ENCODE assay signal across 35 mouse cellular contexts in the genomic region with DNA sequence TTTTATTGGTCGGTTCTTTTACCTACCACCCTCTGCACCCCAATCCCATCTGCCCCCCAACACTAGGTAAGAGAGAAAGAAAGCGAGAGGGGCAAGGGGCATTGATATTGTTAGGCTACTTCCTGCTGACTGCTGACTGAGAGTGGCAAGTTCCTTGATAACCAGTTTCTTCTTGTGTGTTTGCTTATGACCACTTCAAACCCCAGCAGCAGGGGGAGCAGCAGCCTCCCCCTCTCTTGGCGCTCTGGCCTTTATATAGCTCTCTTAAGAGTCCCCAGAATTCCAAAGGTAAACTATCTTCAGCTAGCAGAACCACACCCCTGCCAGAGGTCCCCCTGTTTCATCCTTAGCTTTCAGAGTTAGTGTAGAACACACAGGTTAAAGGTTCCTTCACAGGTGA. TPM values are rescaled to one million over a fixed set of nuclear protein-coding genes. Genes with fewer than 3 reads are reported as not detected.
A peak's percentile ranks its signal among the peaks of the same experiment; 100 is the strongest.
DNase-seq lines count a peak whose midpoint lies in the region; ATAC-seq and TF ChIP-seq lines count a peak whose summit lies in the region.
"Had no signal": no experiment of that assay in that cellular context is flagged by ENCODE, and none has a peak within 500 bp of the region (broad histone marks: within the 10 kb centered on the region; RNA-seq: fewer than 3 reads in every experiment).

No protein-coding gene starts in this region.

- ATAC-seq in kidney, postnatal 0 days (replicated peaks; ENCODE audit: low FRiP score, low read depth), result no peak
- no peak for ATAC-seq in lung, embryonic 16.5 days (ENCODE audit: low read depth)
- no peak for ATAC-seq in stomach, postnatal 0 days (ENCODE audit: low FRiP score, low TSS enrichment)
- ATAC-seq in midbrain, embryonic 13.5 days, result no peak
- ATAC-seq: forebrain, postnatal 0 days; hindbrain, postnatal 0 days; midbrain, embryonic 16.5 days had no signal

- H3K27ac ChIP-seq in kidney, postnatal 0 days, result no peak overlapping the region
- H3K27ac ChIP-seq in lung, embryonic 16.5 days (ENCODE audit: low read length), result 0 out of 2 replicates have a peak overlapping the region, but pooled peaks have one; percentile 4
- H3K27ac ChIP-seq in stomach, postnatal 0 days (replicated peaks), result no peak overlapping the region
- no peak overlapping the region for H3K27ac ChIP-seq in midbrain, embryonic 13.5 days
- H3K27ac ChIP-seq in gastrocnemius, adult 2 months, result no peak overlapping the region
- H3K27ac ChIP-seq: embryonic facial prominence, embryonic 12.5 days; hindbrain, postnatal 0 days; limb, embryonic 12.5 days; liver, embryonic 15.5 days; neural tube, embryonic 13.5 days; stomach, embryonic 15.5 days had no signal

- no peak for DNase-seq in kidney, postnatal 0 days (ENCODE audit: low spot score)
- no peak for DNase-seq in kidney, adult 8-10 months
- no peak for DNase-seq in lung, postnatal 36 days
- DNase-seq in NIH3T3 (ENCODE audit: low read depth), result peak; percentile 66
- DNase-seq in stomach, postnatal 0 days (ENCODE audit: low spot score), result peak; percentile 47
- no peak for DNase-seq in gastrocnemius, adult 2 months
- DNase-seq: adrenal gland, postnatal 36 days; cerebellum, adult 11 months; cerebellum, adult 9-11 months; forebrain, postnatal 0 days; heart, postnatal 10 days; kidney, adult 18-20 months; kidney, postnatal 10 days; lung, postnatal 14 days; right cerebral cortex, adult 18-20 months; right cerebral cortex, postnatal 4 days; thymus, adult 18-20 months; thymus, postnatal 36 days had no signal

- no peak for TF ChIP-seq EP300 in stomach, postnatal 0 days (optimal IDR thresholded peaks at IDR 0.05)

- no peaks in the 10 kb centered on the region for H3K27me3 ChIP-seq in kidney, postnatal 0 days (ENCODE audit: insufficient read depth, low read length)
- H3K27me3 ChIP-seq in lung, embryonic 16.5 days (ENCODE audit: control insufficient read depth, insufficient read depth, low read depth, low read length), result no peaks in the 10 kb centered on the region; the same call in 1 of the 2 replicates
- H3K27me3 ChIP-seq in stomach, postnatal 0 days (ENCODE audit: control insufficient read depth, insufficient read depth, low read length), result no peaks in the 10 kb centered on the region
- peaks cover 21% of the 10 kb centered on the region for H3K27me3 ChIP-seq in midbrain, embryonic 13.5 days
- H3K27me3 ChIP-seq: liver, embryonic 15.5 days; stomach, embryonic 15.5 days had no signal

- no peak overlapping the region for H3K9ac ChIP-seq in kidney, postnatal 0 days (ENCODE audit: low read depth, low read length)
- no peak overlapping the region for H3K9ac ChIP-seq in lung, embryonic 16.5 days (ENCODE audit: low read length)
- no peak overlapping the region for H3K9ac ChIP-seq in stomach, postnatal 0 days (ENCODE audit: low read length)
- H3K9ac ChIP-seq in midbrain, embryonic 13.5 days (replicated peaks), result no peak overlapping the region
- H3K9ac ChIP-seq: embryonic facial prominence, embryonic 12.5 days; forebrain, postnatal 0 days; liver, embryonic 15.5 days; neural tube, embryonic 13.5 days; stomach, embryonic 15.5 days had no signal

- intact Hi-C loops in gastrocnemius, adult 2 months (cut with DNase I), result no loop called here

- H3K36me3 ChIP-seq in kidney, postnatal 0 days (ENCODE audit: insufficient read depth, low read length), result no peaks in the 10 kb centered on the region
- no peaks in the 10 kb centered on the region for H3K36me3 ChIP-seq in lung, embryonic 16.5 days (ENCODE audit: control insufficient read depth, insufficient read depth, low read length)
- H3K36me3 ChIP-seq in stomach, postnatal 0 days (ENCODE audit: control insufficient read depth, insufficient read depth, low read length), result no peaks in the 10 kb centered on the region
- H3K36me3 ChIP-seq in midbrain, embryonic 13.5 days, result no peaks in the 10 kb centered on the region
- H3K36me3 ChIP-seq: embryonic facial prominence, embryonic 12.5 days; limb, embryonic 12.5 days; liver, embryonic 15.5 days; neural tube, embryonic 13.5 days; stomach, embryonic 15.5 days had no signal

- WGBS in kidney, postnatal 0 days, result 43% methylated on average over 3 of the region's 3 CpGs
- WGBS in lung, embryonic 16.5 days, result 35% methylated on average over 3 of the region's 3 CpGs
- 55% methylated on average over 3 of the region's 3 CpGs for WGBS in stomach, postnatal 0 days
- WGBS in midbrain, embryonic 13.5 days, result 56% methylated on average over 3 of the region's 3 CpGs

- H3K4me3 ChIP-seq in kidney, postnatal 0 days (replicated peaks; ENCODE audit: low read depth, low read length), result no peak overlapping the region
- H3K4me3 ChIP-seq in lung, embryonic 16.5 days (ENCODE audit: low read length), result no peak overlapping the region
- H3K4me3 ChIP-seq in stomach, postnatal 0 days (ENCODE audit: low read depth, low read length), result no peak overlapping the region
- H3K4me3 ChIP-seq in midbrain, embryonic 13.5 days (replicated peaks), result no peak overlapping the region
- H3K4me3 ChIP-seq in gastrocnemius, adult 2 months, result no peak overlapping the region
- H3K4me3 ChIP-seq: embryonic facial prominence, embryonic 12.5 days; limb, embryonic 12.5 days; liver, embryonic 15.5 days; myocyte; neural tube, embryonic 13.5 days; stomach, embryonic 15.5 days had no signal

- H3K4me1 ChIP-seq in kidney, postnatal 0 days (replicated peaks; ENCODE audit: insufficient read depth, low read length), result 0 out of 2 replicates have a peak, but pooled peaks cover 4% of the 10 kb centered on the region
- H3K4me1 ChIP-seq in lung, embryonic 16.5 days (replicated peaks; ENCODE audit: control insufficient read depth, insufficient read depth, low read length), result peaks cover 7% of the 10 kb centered on the region; the same call in 1 of the 2 replicates
- no peaks in the 10 kb centered on the region for H3K4me1 ChIP-seq in stomach, postnatal 0 days (replicated peaks; ENCODE audit: control insufficient read depth, insufficient read depth)
- H3K4me1 ChIP-seq in midbrain, embryonic 13.5 days (replicated peaks), result peaks cover 10% of the 10 kb centered on the region

- TF ChIP-seq CTCF in kidney, postnatal 0 days (IDR thresholded peaks at IDR 0.05; ENCODE audit: low read depth), result peak; percentile 29
- peak; percentile 51 for TF ChIP-seq CTCF in stomach, postnatal 0 days (IDR thresholded peaks at IDR 0.05; ENCODE audit: low read depth)
- no peak for TF ChIP-seq CTCF in gastrocnemius, adult 2 months (IDR thresholded peaks at IDR 0.05)

- no peaks in the 10 kb centered on the region for H3K9me3 ChIP-seq in kidney, postnatal 0 days (replicated peaks; ENCODE audit: low read length)
- H3K9me3 ChIP-seq in lung, embryonic 16.5 days (ENCODE audit: control insufficient read depth, low read length), result no peaks in the 10 kb centered on the region
- H3K9me3 ChIP-seq in stomach, postnatal 0 days (ENCODE audit: control insufficient read depth, low read length), result no peaks in the 10 kb centered on the region
- no peaks in the 10 kb centered on the region for H3K9me3 ChIP-seq in midbrain, embryonic 13.5 days
- H3K9me3 ChIP-seq: embryonic facial prominence, embryonic 12.5 days; limb, embryonic 12.5 days; liver, embryonic 15.5 days; neural tube, embryonic 13.5 days; stomach, embryonic 15.5 days had no signal

- H3K4me2 ChIP-seq in kidney, postnatal 0 days (ENCODE audit: low read length), result no peak overlapping the region
- H3K4me2 ChIP-seq in lung, embryonic 16.5 days (ENCODE audit: low read depth, low read length), result no peak overlapping the region
- no peak overlapping the region for H3K4me2 ChIP-seq in stomach, postnatal 0 days (replicated peaks; ENCODE audit: low read depth)
- H3K4me2 ChIP-seq in midbrain, embryonic 13.5 days (replicated peaks), result no peak overlapping the region
- H3K4me2 ChIP-seq: embryonic facial prominence, embryonic 12.5 days; heart, embryonic 11.5 days; limb, embryonic 12.5 days; liver, embryonic 15.5 days; neural tube, embryonic 13.5 days; stomach, embryonic 15.5 days had no signal

RNA-seq across cellular contexts. Expression of a gene that starts 4.6 kb away (rescaled TPM):
- 12.9 and 13.5 TPM in 2 replicates for polyA plus RNA-seq in kidney, postnatal 0 days (2015; fragmentation: Nextera tagmentation; extraction: Ambion mirVana)
- polyA plus RNA-seq in lung, embryonic 16.5 days (2015; fragmentation: Nextera tagmentation; extraction: Ambion mirVana), result 12.3 and 12.8 TPM in 2 replicates
- 21.2 and 21.4 TPM in 2 replicates for polyA plus RNA-seq in stomach, postnatal 0 days (2015; fragmentation: Nextera tagmentation; extraction: Ambion mirVana)
- polyA plus RNA-seq in midbrain, embryonic 13.5 days (2015; fragmentation: Nextera tagmentation; extraction: Ambion mirVana), result 1.9 and 2.3 TPM in 2 replicates
- 10 to 100 TPM; 87.0 to 93.7 TPM for total RNA-seq in gastrocnemius, adult 2 months (2021)

RNA-seq across cellular contexts. Expression of a gene that starts 26.1 kb away (rescaled TPM):
- polyA plus RNA-seq in kidney, postnatal 0 days (2015; fragmentation: Nextera tagmentation; extraction: Ambion mirVana), result 25.0 and 26.8 TPM in 2 replicates
- polyA plus RNA-seq in lung, embryonic 16.5 days (2015; fragmentation: Nextera tagmentation; extraction: Ambion mirVana), result 27.7 and 31.7 TPM in 2 replicates
- 18.5 and 21.1 TPM in 2 replicates for polyA plus RNA-seq in stomach, postnatal 0 days (2015; fragmentation: Nextera tagmentation; extraction: Ambion mirVana)
- polyA plus RNA-seq in midbrain, embryonic 13.5 days (2015; fragmentation: Nextera tagmentation; extraction: Ambion mirVana), result 27.8 and 33.8 TPM in 2 replicates
- total RNA-seq in gastrocnemius, adult 2 months (2021), result 10 to 100 TPM; 17.1 to 20.6 TPM

RNA-seq across cellular contexts. Expression of a gene that starts 34.3 kb away (rescaled TPM):
- not detected in 2 replicates for polyA plus RNA-seq in kidney, postnatal 0 days (2015; fragmentation: Nextera tagmentation; extraction: Ambion mirVana)
- polyA plus RNA-seq in lung, embryonic 16.5 days (2015; fragmentation: Nextera tagmentation; extraction: Ambion mirVana), result not detected in 2 replicates
- not detected in 2 replicates for polyA plus RNA-seq in stomach, postnatal 0 days (2015; fragmentation: Nextera tagmentation; extraction: Ambion mirVana)
- not detected in 2 replicates for polyA plus RNA-seq in midbrain, embryonic 13.5 days (2015; fragmentation: Nextera tagmentation; extraction: Ambion mirVana)
- not detected for total RNA-seq in gastrocnemius, adult 2 months (2021)
- total RNA-seq: adrenal gland, adult 18-20 months; adrenal gland, postnatal 36 days; forebrain, postnatal 0 days; gastrocnemius, adult 18-20 months; heart, postnatal 10 days; hindbrain, postnatal 0 days; layer of hippocampus, postnatal 25 days had no signal
- polyA plus RNA-seq: embryonic facial prominence, embryonic 12.5 days; forebrain, embryonic 11.5 days; forebrain, postnatal 0 days; gonadal fat pad, adult 2 months; heart, embryonic 11.5 days; hindbrain, embryonic 11.5 days; hindbrain, postnatal 0 days; limb, embryonic 12.5 days; midbrain, embryonic 16.5 days; myocyte; neural tube, embryonic 13.5 days; stomach, embryonic 15.5 days had no signal

RNA-seq across cellular contexts. Expression of a gene that starts 37.3 kb away (rescaled TPM):
- 66.2 and 69.0 TPM in 2 replicates for polyA plus RNA-seq in kidney, postnatal 0 days (2015; fragmentation: Nextera tagmentation; extraction: Ambion mirVana)
- 72.9 and 74.6 TPM in 2 replicates for polyA plus RNA-seq in lung, embryonic 16.5 days (2015; fragmentation: Nextera tagmentation; extraction: Ambion mirVana)
- 35.0 and 36.6 TPM in 2 replicates for polyA plus RNA-seq in stomach, postnatal 0 days (2015; fragmentation: Nextera tagmentation; extraction: Ambion mirVana)
- polyA plus RNA-seq in midbrain, embryonic 13.5 days (2015; fragmentation: Nextera tagmentation; extraction: Ambion mirVana), result 73.7 and 74.7 TPM in 2 replicates
- total RNA-seq in gastrocnemius, adult 2 months (2021), result 10 to 100 TPM; 24.6 to 30.9 TPM

RNA-seq across cellular contexts. Expression of a gene that starts 37.4 kb away (rescaled TPM):
- 940 and 1,050 TPM in 2 replicates for polyA plus RNA-seq in kidney, postnatal 0 days (2015; fragmentation: Nextera tagmentation; extraction: Ambion mirVana)
- polyA plus RNA-seq in lung, embryonic 16.5 days (2015; fragmentation: Nextera tagmentation; extraction: Ambion mirVana), result 757 and 774 TPM in 2 replicates
- polyA plus RNA-seq in stomach, postnatal 0 days (2015; fragmentation: Nextera tagmentation; extraction: Ambion mirVana), result 818 and 857 TPM in 2 replicates
- polyA plus RNA-seq in midbrain, embryonic 13.5 days (2015; fragmentation: Nextera tagmentation; extraction: Ambion mirVana), result 632 and 647 TPM in 2 replicates
- total RNA-seq in gastrocnemius, adult 2 months (2021), result 100 to 1,000 TPM; 410 to 473 TPM

Comparison
In these comparisons a context has a peak if more than half of its experiments do, and no peak if none do; other contexts are left out.
1. DNase-seq: peak in NIH3T3 (single experiment) and stomach, postnatal 0 days (single experiment); none in kidney, postnatal 0 days (single experiment), kidney, adult 8-10 months (0 of 2), lung, postnatal 36 days (single experiment) and gastrocnemius, adult 2 months (single experiment).